Mouse (Mus musculus) gastrocnemius, postnatal 36 days (tissue): ENCODE measurements around the gene Fbxl18. TPM values are rescaled to one million over a fixed set of nuclear protein-coding genes. Genes with fewer than 3 reads are reported as not detected.

ENCODE experiments used
- DNase-seq, 2 experiments: peaks; one replicate each; pipeline ENCODE4 v3.0.0; 2022
- intact Hi-C: fragments of 180-260 bp; cut with DNase I; formaldehyde crosslinking; loops from one replicate; pipeline ENCODE4 v1.15.1; 2025
- total RNA-seq, 2 experiments: library from RNA; stranded (reverse); gene quantifications; 2 replicates each; pipeline ENCODE4 v1.2.3; 2021

Fbxl18 gene
- total RNA-seq, 2 experiments from 2014 or later, result 5.7 to 6.0 TPM

- intact Hi-C loops, result loop anchor here (2.0 to 5.0 kb wide), 4 partner anchors 56 to 188 kb away; no protein-coding TSS in a partner anchor
- no peak for DNase-seq
Observed at GRCm38 (mm10) chr5:142878570-142878969, 16.7 kb downstream of the Fbxl18 start.

DNA sequence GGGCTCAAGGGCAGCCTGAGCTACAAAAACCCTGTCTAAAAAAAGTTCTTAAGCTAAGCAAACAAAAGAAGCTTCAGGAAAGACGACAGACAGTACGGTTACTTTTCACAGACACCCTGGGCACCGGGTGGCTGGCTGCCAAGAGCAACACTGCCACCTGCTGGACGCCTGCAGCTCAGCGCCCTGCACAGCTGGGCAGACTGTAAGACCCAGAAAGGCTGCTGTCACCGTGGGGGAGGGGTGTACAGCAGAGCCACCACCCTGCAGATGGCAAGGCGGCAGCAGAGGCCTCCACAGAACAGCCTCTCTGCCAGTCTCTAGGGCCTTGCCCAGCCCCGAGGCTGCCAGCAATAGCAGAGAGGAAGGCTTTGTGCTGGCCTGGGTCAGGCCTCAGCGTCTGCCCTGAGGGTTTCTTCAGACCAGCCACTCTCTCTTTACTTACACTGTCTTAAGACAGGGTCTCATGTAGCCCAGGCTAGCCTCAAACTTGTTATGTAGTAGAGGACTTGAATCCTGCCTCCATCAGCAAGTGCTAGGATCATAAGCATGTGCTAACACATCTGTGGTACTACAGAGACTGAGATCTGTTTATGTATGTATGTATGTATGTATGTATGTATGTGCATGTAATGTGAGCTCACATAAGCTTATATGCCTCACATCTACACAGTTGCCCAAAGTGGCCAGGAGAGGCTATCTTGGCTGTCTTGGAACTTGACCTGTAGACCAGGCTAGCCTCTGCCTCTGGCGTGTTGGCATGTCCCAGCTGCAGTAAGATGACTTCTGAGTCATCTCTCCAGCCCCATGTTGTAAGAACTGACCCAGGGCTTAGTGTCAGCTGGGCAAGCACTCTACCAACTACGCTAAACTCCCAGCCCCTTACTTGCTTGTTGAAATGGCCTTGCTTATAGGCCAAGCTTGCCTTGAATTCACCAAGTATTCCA, 17.6 kb downstream of the Fbxl18 start:
- intact Hi-C loops, result loop anchor here (2.0 to 5.0 kb wide), 5 partner anchors 55 to 189 kb away; no protein-coding TSS in a partner anchor
- DNase-seq, result peak; percentile 79 to 80

- no peak for DNase-seq
- intact Hi-C loops, result loop anchor here (2.0 to 5.0 kb wide), 4 partner anchors 55 to 160 kb away; no protein-coding TSS in a partner anchor
Observed at GRCm38 (mm10) chr5:142876896-142877295, 18.3 kb downstream of the Fbxl18 start.

- DNase-seq, result no peak
- intact Hi-C loops, result loop anchor here (5.0 kb wide), 3 partner anchors 53 to 162 kb away; no protein-coding TSS in a partner anchor
Observed at GRCm38 (mm10) chr5:142875513-142875905, 19.7 kb downstream of the Fbxl18 start.

GRCm38 (mm10) chr5:142874791-142875512, 20.3 kb downstream of the Fbxl18 start:
- DNase-seq, result no peak
- intact Hi-C loops, result loop anchor here (1.0 to 5.0 kb wide), 4 partner anchors 53 to 162 kb away; no protein-coding TSS in a partner anchor

GRCm38 (mm10) chr5:142873718-142874117, 21.5 kb downstream of the Fbxl18 start:
- intact Hi-C loops, result loop anchor here (1.0 kb wide), 1 partner anchor 109 kb away; no protein-coding TSS in a partner anchor
- DNase-seq, result no peak

- intact Hi-C loops, result no loop called here
- no peak for DNase-seq
Observed at GRCm38 (mm10) chr5:142871765-142872164, 23.5 kb downstream of the Fbxl18 start.

DNA sequence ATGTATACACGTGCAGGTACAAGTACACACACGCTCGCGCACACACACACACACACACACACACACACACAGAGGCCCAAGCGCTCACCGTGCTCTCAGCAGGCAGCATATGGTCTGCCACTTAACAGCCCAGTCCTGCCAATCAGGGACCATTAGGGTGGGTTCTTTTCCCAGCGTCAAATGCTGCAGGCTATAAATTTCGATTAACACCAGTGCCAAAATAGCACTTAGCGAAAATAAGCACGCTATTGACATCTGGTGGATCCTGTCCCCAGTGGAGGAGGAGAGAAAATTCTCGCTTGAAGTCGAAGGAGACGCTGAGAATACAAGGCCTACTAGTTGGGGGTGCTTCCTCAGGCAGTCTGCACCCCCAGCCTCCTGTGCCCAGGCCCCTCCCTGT, 25.8 kb downstream of the Fbxl18 start:
- no peak for DNase-seq
- intact Hi-C loops, result no loop called here

DNA sequence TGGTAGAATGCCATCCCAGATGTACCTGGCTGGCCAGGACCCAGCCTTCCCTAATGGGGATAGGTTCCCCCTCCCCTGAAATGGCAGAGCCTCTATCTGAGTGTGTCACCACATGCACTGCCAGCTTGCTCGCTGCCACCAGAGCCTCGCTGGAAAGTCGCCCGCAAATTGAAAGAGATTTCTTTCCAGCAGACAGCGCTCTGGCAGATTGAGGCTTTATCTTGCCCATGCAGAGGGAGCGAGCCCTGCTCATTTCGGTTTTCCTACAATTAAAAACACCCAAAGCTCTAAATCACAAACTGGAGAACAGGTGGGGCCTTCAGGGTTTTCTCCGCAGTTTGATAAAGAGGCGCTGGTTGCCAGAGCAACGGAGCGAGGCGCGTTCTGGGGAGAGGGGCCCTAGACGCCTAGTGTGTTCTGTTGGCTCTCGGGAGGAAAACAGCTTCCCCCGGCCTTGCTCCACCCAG, 37.4 kb downstream of the Fbxl18 start:
- intact Hi-C loops, result no loop called here
- DNase-seq, result no peak

DNA sequence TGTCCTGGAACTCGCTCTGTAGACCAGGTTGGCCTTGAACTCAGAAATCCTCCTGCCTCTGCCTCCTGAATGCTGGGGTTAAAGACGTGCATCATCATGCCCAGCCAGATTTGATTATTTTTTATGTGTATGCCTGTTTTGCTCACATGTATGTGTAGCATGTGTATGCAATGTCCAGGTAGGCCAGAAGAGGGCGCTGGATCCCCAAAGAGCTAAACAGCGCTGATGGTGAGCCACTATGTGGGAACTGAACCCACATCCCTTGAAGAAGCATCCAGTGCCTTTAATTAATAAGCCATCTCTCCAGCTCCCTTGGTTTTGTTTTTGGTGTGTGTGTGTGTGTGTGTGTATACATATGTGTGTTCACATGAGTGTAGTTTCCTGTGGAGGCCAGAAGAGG, 38.8 kb downstream of the Fbxl18 start:
- DNase-seq, result no peak
- intact Hi-C loops, result no loop called here

- intact Hi-C loops, result loop anchor here (5.0 kb wide), 1 partner anchor 133 kb away; no protein-coding TSS in a partner anchor
- peak; percentile 30 to 45 for DNase-seq
Observed at GRCm38 (mm10) chr5:142854877-142855276, 40.3 kb downstream of the Fbxl18 start.

GRCm38 (mm10) chr5:142853585-142853984, 41.6 kb downstream of the Fbxl18 start:
- intact Hi-C loops, result loop anchor here (5.0 kb wide), 1 partner anchor 131 kb away; no protein-coding TSS in a partner anchor
- no peak for DNase-seq

- intact Hi-C loops, result loop anchor here (5.0 kb wide), 1 partner anchor 129 kb away; no protein-coding TSS in a partner anchor
- no peak for DNase-seq
Observed at GRCm38 (mm10) chr5:142851681-142852049, 43.6 kb downstream of the Fbxl18 start.

- DNase-seq, result no peak
- intact Hi-C loops, result loop anchor here (5.0 kb wide), 1 partner anchor 129 kb away; no protein-coding TSS in a partner anchor
Observed at GRCm38 (mm10) chr5:142850916-142851680, 44.1 kb downstream of the Fbxl18 start.

- no peak for DNase-seq
- intact Hi-C loops, result loop anchor here (5.0 kb wide), 1 partner anchor 128 kb away; no protein-coding TSS in a partner anchor
Observed at GRCm38 (mm10) chr5:142850476-142850875, 44.7 kb downstream of the Fbxl18 start.

- intact Hi-C loops, result no loop called here
- DNase-seq, result no peak
Observed at GRCm38 (mm10) chr5:142848911-142849310, 46.3 kb downstream of the Fbxl18 start.

- intact Hi-C loops, result no loop called here
Observed at GRCm38 (mm10) chr5:142848149-142848548, 47.1 kb downstream of the Fbxl18 start.

DNA sequence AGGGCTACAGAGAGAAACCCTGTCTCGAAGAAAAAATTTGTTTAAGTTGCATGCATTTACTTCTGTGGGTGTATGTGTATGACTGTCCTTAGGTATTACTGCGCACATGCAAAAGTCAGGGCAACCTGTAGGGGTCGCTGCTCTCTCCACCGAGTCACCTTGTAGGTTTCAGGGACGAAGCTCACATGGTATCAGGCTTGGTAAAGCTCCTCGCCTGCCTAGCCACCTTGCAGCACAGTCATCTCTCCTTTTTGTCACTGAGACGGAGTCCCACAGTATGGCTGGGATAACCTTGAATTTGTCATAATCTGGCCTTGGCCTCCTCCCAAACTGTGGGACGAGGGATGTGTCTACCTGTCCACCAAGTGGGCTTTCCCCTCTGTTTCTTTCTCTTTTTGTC, 50.8 kb downstream of the Fbxl18 start:
- no peak for DNase-seq
- intact Hi-C loops, result no loop called here

More at GRCm38 (mm10) chr5:142848149-142848548, 47.1 kb downstream of the Fbxl18 start:
- DNase-seq, result no peak

DNA sequence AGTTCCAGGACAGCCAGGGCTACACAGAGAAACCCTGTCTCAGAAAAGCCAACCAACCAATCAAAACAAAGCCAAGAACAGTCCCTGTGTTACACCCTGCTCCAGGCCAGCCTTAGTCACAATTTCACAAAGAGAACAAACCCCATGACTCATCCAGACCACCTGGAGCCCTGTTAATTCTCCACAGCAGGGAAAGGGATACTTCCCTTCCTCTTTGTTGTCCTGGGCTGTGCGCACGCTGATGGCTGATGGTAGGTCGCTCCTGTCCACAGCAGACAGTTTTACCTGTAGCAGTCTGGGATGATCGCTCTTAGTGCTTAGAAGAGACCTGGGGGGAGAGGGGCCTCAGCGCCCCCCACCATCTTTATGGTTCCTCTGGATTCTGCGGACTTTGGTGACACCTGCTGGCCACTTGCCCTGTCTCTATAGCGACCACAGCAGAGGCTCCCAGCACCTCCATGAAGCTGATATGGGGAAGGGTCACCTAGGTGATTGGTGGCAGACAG, 53.0 kb downstream of the Fbxl18 start:
- no peak for DNase-seq
- intact Hi-C loops, result no loop called here
